Mouse (Mus musculus) bone marrow macrophage, adult 2 months (primary cell): ENCODE data around the gene Mast3.

ENCODE experiments used
- CTCF ChIP-seq: IDR thresholded peaks from 2 replicates; pipeline ENCODE4 v1.5.1; 2012; ENCODE audit warnings: low read depth, mild to moderate bottlenecking, low read length, moderate library complexity
- POLR2A ChIP-seq: IDR thresholded peaks from 2 replicates; pipeline ENCODE4 v1.6.1; 2012; ENCODE audit warnings: mild to moderate bottlenecking, low read depth, low read length, borderline replicate concordance

- TF ChIP-seq CTCF (no peak), POLR2A (no peak)
Observed at GRCm38 (mm10) chr8:70772890-70773289, 32.0 kb downstream of the Mast3 start.
